Mouse (Mus musculus) liver, postnatal 0 days (tissue): ENCODE results near the gene Snapc3.

Experiments used
- CTCF ChIP-seq: sonication (generic); IDR thresholded peaks from 2 replicates; pipeline ENCODE4 v1.5.1; 2016; ENCODE audit warnings: antibody characterized with exemption, low read depth
- EP300 ChIP-seq: IDR thresholded peaks from 2 replicates; pipeline ENCODE4 v1.6.1; 2016; ENCODE audit warnings: antibody characterized with exemption, low read depth, mild to moderate bottlenecking

- TF ChIP-seq CTCF (peak; percentile 21; the same call in 1 of the 2 replicates), EP300 (no peak)
These were observed 75.6 kb downstream of the Snapc3 start for GRCm38 (mm10) chr4:83493112-83493511.
